Mouse (Mus musculus): ENCODE results near the gene Xlr4a. TPM values are rescaled to one million over a fixed set of nuclear protein-coding genes. Genes with fewer than 3 reads are reported as not detected.

Xlr4a gene
- polyA plus RNA-seq, 1 experiment from 2014 or later = 0.71 TPM

- no peaks in the 10 kb centered on the region for H3K9me3 ChIP-seq (ENCODE audit: control insufficient read depth, low read length)
- no peak overlapping the region for H3K4me3 ChIP-seq (replicated peaks; ENCODE audit: low read length)
- no peak for ATAC-seq
- no peaks in the 10 kb centered on the region for H3K36me3 ChIP-seq (ENCODE audit: control insufficient read depth, insufficient read depth)
- H3K4me1 ChIP-seq (replicated peaks; ENCODE audit: control insufficient read depth, insufficient read depth, low read length) = no peaks in the 10 kb centered on the region; the same call in 1 of the 2 replicates
- no peak overlapping the region for H3K27ac ChIP-seq (ENCODE audit: low read length)
- H3K27me3 ChIP-seq (replicated peaks; ENCODE audit: control insufficient read depth, insufficient read depth, low read length) = no peaks in the 10 kb centered on the region
- WGBS = 87% methylated on average over 1 of the region's 1 CpGs
- H3K9ac ChIP-seq (replicated peaks; ENCODE audit: low read depth, low read length) = no peak overlapping the region
- H3K4me2 ChIP-seq (ENCODE audit: low read length) = no peak overlapping the region
Measured at GRCm38 (mm10) chrX:73061528-73061927, 20.8 kb downstream of the Xlr4a start.

- no peaks in the 10 kb centered on the region; the same call in 1 of the 2 replicates for H3K4me1 ChIP-seq (replicated peaks; ENCODE audit: control insufficient read depth, insufficient read depth, low read length)
- WGBS = 10% methylated on average over 14 of the region's 14 CpGs
- peak; percentile 97 for ATAC-seq
- no peaks in the 10 kb centered on the region for H3K36me3 ChIP-seq (ENCODE audit: control insufficient read depth, insufficient read depth)
- no peaks in the 10 kb centered on the region for H3K9me3 ChIP-seq (ENCODE audit: control insufficient read depth, low read length)
- H3K9ac ChIP-seq (replicated peaks; ENCODE audit: low read depth, low read length) = no peak overlapping the region
- H3K27ac ChIP-seq (ENCODE audit: low read length) = no peak overlapping the region
- H3K4me2 ChIP-seq (ENCODE audit: low read length) = peak overlapping the region; percentile 34
- no peak overlapping the region; the same call in 1 of the 2 replicates for H3K4me3 ChIP-seq (replicated peaks; ENCODE audit: low read length)
- H3K27me3 ChIP-seq (replicated peaks; ENCODE audit: control insufficient read depth, insufficient read depth, low read length) = no peaks in the 10 kb centered on the region
Measured at GRCm38 (mm10) chrX:73053860-73054563, 28.3 kb downstream of the Xlr4a start.

- H3K4me2 ChIP-seq (ENCODE audit: low read length) = no peak overlapping the region
- no peaks in the 10 kb centered on the region for H3K27me3 ChIP-seq (replicated peaks; ENCODE audit: control insufficient read depth, insufficient read depth, low read length)
- no peaks in the 10 kb centered on the region for H3K9me3 ChIP-seq (ENCODE audit: control insufficient read depth, low read length)
- H3K36me3 ChIP-seq (ENCODE audit: control insufficient read depth, insufficient read depth) = no peaks in the 10 kb centered on the region
- H3K27ac ChIP-seq (ENCODE audit: low read length) = no peak overlapping the region
- no peak overlapping the region for H3K4me3 ChIP-seq (replicated peaks; ENCODE audit: low read length)
- no peaks in the 10 kb centered on the region for H3K4me1 ChIP-seq (replicated peaks; ENCODE audit: control insufficient read depth, insufficient read depth, low read length)
- ATAC-seq = no peak
- no peak overlapping the region for H3K9ac ChIP-seq (replicated peaks; ENCODE audit: low read depth, low read length)
- WGBS = 92% methylated on average over 12 of the region's 12 CpGs
Measured at GRCm38 (mm10) chrX:73039666-73040065, 42.6 kb downstream of the Xlr4a start.

- no peak for ATAC-seq
- H3K4me1 ChIP-seq (replicated peaks; ENCODE audit: control insufficient read depth, insufficient read depth, low read length) = no peaks in the 10 kb centered on the region
- WGBS = 87% methylated on average over 8 of the region's 8 CpGs
Measured at GRCm38 (mm10) chrX:73038831-73039230, 43.4 kb downstream of the Xlr4a start.

GRCm38 (mm10) chrX:73037003-73037402 lies 45.3 kb downstream of the Xlr4a start, which contains the start of gene Pnma5:
Gene Pnma5 (minus strand): TSS chrX:73037103.
- Histone ChIP-seq H3K27ac (ENCODE audit: low read length) (no peak within 1 kb of the TSS), H3K4me3 (replicated peaks; ENCODE audit: low read length) (no peak within 1 kb of the TSS), H3K27me3 (replicated peaks; ENCODE audit: control insufficient read depth, insufficient read depth, low read length) (no peaks in the 10 kb centered on the region), H3K9me3 (ENCODE audit: control insufficient read depth, low read length) (no peaks in the 10 kb centered on the region), H3K9ac (replicated peaks; ENCODE audit: low read depth, low read length) (no peak within 1 kb of the TSS), H3K36me3 (ENCODE audit: control insufficient read depth, insufficient read depth) (no peaks in the 10 kb centered on the region), H3K4me2 (ENCODE audit: low read length) (no peak within 1 kb of the TSS), H3K4me1 (replicated peaks; ENCODE audit: control insufficient read depth, insufficient read depth, low read length) (no peaks in the 10 kb centered on the region)
- ATAC-seq = no peak
- 73% methylated on average over 1 of the region's 1 CpGs for WGBS

More at GRCm38 (mm10) chrX:73038831-73039230, 43.4 kb downstream of the Xlr4a start:
- no peak overlapping the region for H3K4me2 ChIP-seq (ENCODE audit: low read length)
- no peak overlapping the region for H3K27ac ChIP-seq (ENCODE audit: low read length)
- no peak overlapping the region for H3K4me3 ChIP-seq (replicated peaks; ENCODE audit: low read length)
- H3K36me3 ChIP-seq (ENCODE audit: control insufficient read depth, insufficient read depth) = no peaks in the 10 kb centered on the region
- no peaks in the 10 kb centered on the region for H3K27me3 ChIP-seq (replicated peaks; ENCODE audit: control insufficient read depth, insufficient read depth, low read length)
- H3K9ac ChIP-seq (replicated peaks; ENCODE audit: low read depth, low read length) = no peak overlapping the region
- H3K9me3 ChIP-seq (ENCODE audit: control insufficient read depth, low read length) = no peaks in the 10 kb centered on the region

Other genes starting within 250 kb of the Xlr4a start
- 73.5 and 78.3 TPM in 2 replicates for gene Cetn2, start 164.1 kb downstream of the Xlr4a start, polyA plus RNA-seq (2015; fragmentation: Nextera tagmentation; extraction: Ambion mirVana)
- gene Nsdhl, start 163.9 kb downstream of the Xlr4a start, polyA plus RNA-seq (2015; fragmentation: Nextera tagmentation; extraction: Ambion mirVana) = 39.3 and 41.2 TPM in 2 replicates
- 0.96 and 1.9 TPM in 2 replicates for gene Zfp185, start 95.1 kb downstream of the Xlr4a start, polyA plus RNA-seq (2015; fragmentation: Nextera tagmentation; extraction: Ambion mirVana)
- gene Pnma5, start 45.4 kb downstream of the Xlr4a start, polyA plus RNA-seq (2015; fragmentation: Nextera tagmentation; extraction: Ambion mirVana) = 0.22 TPM in 1 of 2 replicates, not detected in the other
- 2.5 and 3.0 TPM in 2 replicates for gene Pnma3, start 17.7 kb downstream of the Xlr4a start, polyA plus RNA-seq (2015; fragmentation: Nextera tagmentation; extraction: Ambion mirVana)
- gene Xlr3a, start 14.6 kb upstream of the Xlr4a start, polyA plus RNA-seq (2015; fragmentation: Nextera tagmentation; extraction: Ambion mirVana) = 2.3 and 4.3 TPM in 2 replicates
- 0.72 and 0.76 TPM in 2 replicates for gene Gm14685, start 34.6 kb upstream of the Xlr4a start, polyA plus RNA-seq (2015; fragmentation: Nextera tagmentation; extraction: Ambion mirVana)
- not detected in 2 replicates for gene Xlr5b, start 66.3 kb upstream of the Xlr4a start, polyA plus RNA-seq (2015; fragmentation: Nextera tagmentation; extraction: Ambion mirVana)
- gene DXBay18, start 67.0 kb upstream of the Xlr4a start, polyA plus RNA-seq (2015; fragmentation: Nextera tagmentation; extraction: Ambion mirVana) = 0.86 TPM in 1 of 2 replicates, not detected in the other
- not detected in 2 replicates for gene Spin2d, start 94.5 kb upstream of the Xlr4a start, polyA plus RNA-seq (2015; fragmentation: Nextera tagmentation; extraction: Ambion mirVana)
- 12.2 and 13.6 TPM in 2 replicates for gene Xlr3b, start 109.7 kb upstream of the Xlr4a start, polyA plus RNA-seq (2015; fragmentation: Nextera tagmentation; extraction: Ambion mirVana)
- gene Xlr4b, start 131.9 kb upstream of the Xlr4a start, polyA plus RNA-seq (2015; fragmentation: Nextera tagmentation; extraction: Ambion mirVana) = 0.46 and 0.55 TPM in 2 replicates
- gene F8a, start 145.8 kb upstream of the Xlr4a start, polyA plus RNA-seq (2015; fragmentation: Nextera tagmentation; extraction: Ambion mirVana) = 25.5 and 26.4 TPM in 2 replicates
- gene Xlr4c, start 160.7 kb upstream of the Xlr4a start, polyA plus RNA-seq (2015; fragmentation: Nextera tagmentation; extraction: Ambion mirVana) = 0.20 TPM in 1 of 2 replicates, not detected in the other
- gene Xlr3c, start 182.9 kb upstream of the Xlr4a start, polyA plus RNA-seq (2015; fragmentation: Nextera tagmentation; extraction: Ambion mirVana) = not detected in 2 replicates
- gene Xlr5a, start 210.5 kb upstream of the Xlr4a start, polyA plus RNA-seq (2015; fragmentation: Nextera tagmentation; extraction: Ambion mirVana) = not detected in 2 replicates
- gene Xlr5c, start 210.5 kb upstream of the Xlr4a start, polyA plus RNA-seq (2015; fragmentation: Nextera tagmentation; extraction: Ambion mirVana) = not detected in 2 replicates

Measured in forebrain, embryonic 16.5 days (tissue).